Mouse (Mus musculus) hindbrain, embryonic 13.5 days (tissue): ENCODE measurements around the gene Sirt2. TPM values are rescaled to one million over a fixed set of nuclear protein-coding genes. Genes with fewer than 3 reads are reported as not detected.

Experiments used
- ATAC-seq: fragments of 200-750 bp; cut with Nextera tagmentation; 2 replicates; pipeline ENCODE4 v1.8.0; 2017; ENCODE audit warnings: moderate TSS enrichment; ENCODE audit not compliant: low FRiP score
- H3K27ac ChIP-seq: fragments of 300-500 bp; sonication (generic); 2 replicates; pipeline ENCODE4 v1.5.1; 2015; ENCODE audit warnings: inconsistent platforms, mild to moderate bottlenecking, moderate library complexity
- H3K27me3 ChIP-seq: fragments of 300-500 bp; sonication (generic); 2 replicates; pipeline ENCODE4 v1.6.1; 2015; ENCODE audit warnings: mild to moderate bottlenecking, inconsistent platforms
- H3K36me3 ChIP-seq: fragments of 300-500 bp; sonication (generic); 2 replicates; pipeline ENCODE4 v1.6.1; 2015; ENCODE audit warnings: mild to moderate bottlenecking, inconsistent platforms
- H3K4me1 ChIP-seq: fragments of 300-500 bp; sonication (generic); replicated peaks from 2 replicates; pipeline ENCODE4 v1.6.1; 2015; ENCODE audit warnings: inconsistent platforms
- H3K4me2 ChIP-seq: fragments of 300-500 bp; sonication (generic); 2 replicates; pipeline ENCODE4 v1.6.1; 2015; ENCODE audit warnings: inconsistent platforms, mild to moderate bottlenecking, moderate library complexity
- H3K4me3 ChIP-seq: fragments of 300-500 bp; sonication (generic); 2 replicates; pipeline ENCODE4 v1.5.1; 2015; ENCODE audit warnings: mild to moderate bottlenecking, inconsistent platforms
- H3K9ac ChIP-seq: fragments of 300-500 bp; sonication (generic); 2 replicates; pipeline ENCODE4 v1.6.1; 2015; ENCODE audit warnings: mild to moderate bottlenecking, inconsistent platforms
- H3K9me3 ChIP-seq: fragments of 300-500 bp; sonication (generic); 2 replicates; pipeline ENCODE4 v1.6.1; 2016; ENCODE audit warnings: inconsistent platforms
- WGBS: fragments of 180-500 bp; shearing (Covaris S2); methylation state at CpG from one replicate; pipeline ENCODE4 v1.1.7; 2015; 5-methylcytosine and 5-hydroxymethylcytosine counted together
- polyA plus RNA-seq: library from polyadenylated mRNA; unstranded; fragments of >200 nt; fragmentation: Nextera tagmentation; extraction: Ambion mirVana; gene quantifications from 2 replicates; pipeline ENCODE4 v1.2.1, GENCODE M21; 2015

The Sirt2 gene
- polyA plus RNA-seq, 1 experiment from 2014 or later: 105 TPM

DNA sequence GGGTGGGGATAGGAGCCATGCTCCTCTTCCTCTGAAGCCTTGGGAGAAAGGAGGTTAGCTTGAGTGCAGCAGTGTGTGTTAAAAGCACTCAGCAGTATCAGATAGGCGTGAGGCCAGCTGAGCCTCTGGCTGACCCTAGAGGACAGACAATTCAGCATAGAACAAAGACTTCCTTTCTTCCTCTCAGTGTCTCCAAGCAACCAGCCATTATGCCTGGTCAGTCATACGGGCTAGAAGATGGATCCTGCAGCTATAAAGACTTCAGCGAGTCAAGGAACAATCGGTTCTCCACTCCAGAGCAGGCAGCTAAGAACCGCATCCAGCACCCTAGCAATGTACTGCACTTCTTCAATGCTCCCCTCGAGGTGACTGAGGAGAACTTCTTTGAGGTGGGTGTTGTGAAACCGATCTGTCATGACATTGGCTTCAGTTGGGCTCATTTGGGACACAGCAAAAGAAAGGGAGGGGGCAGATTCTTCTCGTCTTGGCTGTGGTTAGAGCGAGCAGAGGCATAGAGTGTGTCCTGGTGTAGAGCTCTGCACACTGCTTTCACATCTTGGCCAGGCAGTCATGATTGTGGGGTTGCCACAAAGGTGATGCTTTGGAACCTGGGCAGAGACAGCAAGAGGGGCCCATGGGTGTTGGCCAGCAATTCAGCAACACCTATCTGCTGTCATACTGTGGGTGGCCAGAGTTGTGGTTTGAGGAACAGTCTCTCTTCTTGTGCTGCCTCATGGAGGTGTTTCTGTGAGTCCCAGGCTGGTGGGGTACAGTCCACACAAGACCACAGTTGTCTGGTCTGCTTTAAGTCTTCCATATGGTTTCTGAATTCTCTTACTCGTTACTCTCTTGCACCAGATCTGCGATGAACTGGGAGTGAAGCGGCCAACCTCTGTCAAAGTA lies 54.1 kb downstream of the Sirt2 start:
- H3K4me1 ChIP-seq: peaks cover 64% of the 10 kb centered on the region
- H3K4me2 ChIP-seq: no peak overlapping the region
- peak overlapping the region; percentile 76 for H3K27ac ChIP-seq
- H3K9me3 ChIP-seq: no peaks in the 10 kb centered on the region
- H3K9ac ChIP-seq: 0 out of 2 replicates have a peak overlapping the region, but pooled peaks have one; percentile 49
- no peak overlapping the region for H3K4me3 ChIP-seq
- H3K36me3 ChIP-seq: peaks cover 73% of the 10 kb centered on the region
- no peaks in the 10 kb centered on the region for H3K27me3 ChIP-seq
- ATAC-seq: no peak
- WGBS: 35% methylated on average over 12 of the region's 12 CpGs

DNA sequence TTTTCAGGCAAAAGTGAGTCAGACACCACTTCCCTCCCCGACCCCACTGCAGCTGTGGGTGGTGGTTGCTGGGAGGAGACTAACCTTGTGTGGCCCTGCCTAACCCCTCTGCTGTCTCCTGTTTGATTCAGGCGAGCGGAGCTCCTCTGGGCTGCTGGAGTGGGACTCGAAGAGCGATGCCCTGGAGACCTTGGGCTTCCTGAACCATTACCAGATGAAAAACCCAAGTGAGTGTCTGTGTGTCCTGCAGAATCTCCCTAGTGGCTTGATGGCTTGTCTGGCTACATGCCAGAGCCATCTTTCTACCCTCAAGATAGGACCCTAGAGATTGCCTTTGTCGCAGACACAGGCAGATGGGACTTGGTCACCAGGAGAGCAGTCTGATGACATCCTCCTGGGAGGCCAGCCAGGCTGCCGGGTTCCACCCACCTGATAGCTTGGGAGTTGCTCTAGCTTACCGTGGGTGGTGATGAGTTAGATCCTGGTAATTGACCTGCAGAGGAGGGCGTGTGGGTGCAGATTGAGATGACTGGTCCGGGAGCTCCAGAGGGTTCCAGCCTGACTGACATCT lies 54.8 kb downstream of the Sirt2 start:
- Histone ChIP-seq H3K36me3 (peaks cover 66% of the 10 kb centered on the region), H3K4me2 (no peak overlapping the region), H3K9ac (no peak overlapping the region), H3K9me3 (no peaks in the 10 kb centered on the region), H3K27ac (peak overlapping the region; percentile 76), H3K27me3 (no peaks in the 10 kb centered on the region), H3K4me3 (no peak overlapping the region), H3K4me1 (peaks cover 64% of the 10 kb centered on the region)
- no peak for ATAC-seq
- WGBS: 45% methylated on average over 10 of the region's 10 CpGs

DNA sequence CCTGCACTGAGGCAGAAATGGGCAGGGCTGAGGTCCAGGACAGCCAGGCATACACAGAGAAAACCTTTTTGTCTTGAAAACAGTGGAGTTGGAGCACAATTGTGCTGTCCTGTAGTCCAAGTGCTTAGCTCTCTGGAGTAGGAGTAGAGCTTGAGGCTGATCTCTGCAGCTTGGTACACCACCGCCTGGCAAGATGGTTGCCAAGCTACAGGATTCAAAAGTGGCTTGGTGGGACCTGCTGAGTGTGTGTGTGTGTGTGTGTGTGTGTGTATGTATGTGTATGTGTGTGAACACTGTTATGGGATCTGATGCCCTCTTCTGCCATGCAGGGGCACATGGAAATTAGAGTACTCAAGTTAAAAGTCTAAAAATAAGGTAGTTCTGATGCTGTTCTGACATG lies 56.0 kb downstream of the Sirt2 start:
- Histone ChIP-seq H3K9ac (no peak overlapping the region), H3K27ac (0 out of 2 replicates have a peak overlapping the region, but pooled peaks have one; percentile 3), H3K9me3 (no peaks in the 10 kb centered on the region), H3K27me3 (no peaks in the 10 kb centered on the region), H3K36me3 (peaks cover 54% of the 10 kb centered on the region), H3K4me2 (no peak overlapping the region), H3K4me1 (peaks cover 52% of the 10 kb centered on the region), H3K4me3 (no peak overlapping the region)
- WGBS: 56% methylated on average over 1 of the region's 1 CpGs
- no peak for ATAC-seq

DNA sequence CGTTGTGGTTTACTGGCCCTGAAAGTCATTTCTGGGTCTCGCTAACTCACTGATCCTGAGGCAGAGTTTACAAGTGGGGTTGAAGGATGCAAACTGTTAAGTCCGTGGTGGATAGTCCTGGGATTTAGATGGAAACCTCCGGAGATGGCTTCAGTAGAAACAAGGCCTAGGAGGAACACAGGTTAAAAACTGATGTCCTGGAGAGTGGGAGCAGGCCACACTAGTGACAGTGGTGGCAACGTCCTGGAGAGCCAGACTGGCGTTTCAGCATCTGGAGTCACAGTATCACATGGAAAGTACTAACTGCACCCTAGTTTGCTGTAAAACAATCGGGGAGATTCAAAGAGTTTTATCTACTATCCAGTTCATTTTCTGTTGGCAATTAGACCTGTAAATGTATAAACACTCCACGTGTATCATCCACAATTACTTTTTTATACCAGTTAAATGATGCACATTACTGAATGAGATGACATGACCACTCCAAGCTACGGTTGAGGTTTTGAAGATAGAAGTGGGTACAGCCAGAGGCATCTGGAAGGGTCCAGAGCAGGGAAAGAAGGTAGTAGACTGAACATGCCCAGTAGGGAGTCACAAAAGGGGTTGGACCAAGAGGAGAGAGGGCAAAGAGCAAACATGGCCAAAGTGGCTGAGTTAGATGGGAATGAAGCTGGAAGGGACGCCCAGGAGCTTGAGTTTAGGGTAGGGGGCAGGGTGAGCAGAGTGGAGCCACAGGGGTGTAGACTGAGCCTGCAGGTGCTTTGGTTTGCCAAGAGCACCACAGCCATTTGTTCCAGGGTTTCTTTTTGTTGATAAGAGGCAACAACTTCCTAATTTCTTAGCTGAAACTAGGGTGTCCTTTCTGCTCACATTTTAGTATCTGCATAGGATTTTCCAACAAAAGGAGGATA lies 56.7 kb downstream of the Sirt2 start:
- 66% methylated on average over 10 of the region's 10 CpGs for WGBS
- H3K27ac ChIP-seq: peak overlapping the region; percentile 9; the same call in 1 of the 2 replicates
- H3K4me2 ChIP-seq: no peak overlapping the region
- H3K9me3 ChIP-seq: no peaks in the 10 kb centered on the region
- no peak for ATAC-seq
- peaks cover 47% of the 10 kb centered on the region for H3K36me3 ChIP-seq
- no peaks in the 10 kb centered on the region for H3K27me3 ChIP-seq
- H3K4me3 ChIP-seq: no peak overlapping the region
- H3K4me1 ChIP-seq: peaks cover 45% of the 10 kb centered on the region
- H3K9ac ChIP-seq: no peak overlapping the region

DNA sequence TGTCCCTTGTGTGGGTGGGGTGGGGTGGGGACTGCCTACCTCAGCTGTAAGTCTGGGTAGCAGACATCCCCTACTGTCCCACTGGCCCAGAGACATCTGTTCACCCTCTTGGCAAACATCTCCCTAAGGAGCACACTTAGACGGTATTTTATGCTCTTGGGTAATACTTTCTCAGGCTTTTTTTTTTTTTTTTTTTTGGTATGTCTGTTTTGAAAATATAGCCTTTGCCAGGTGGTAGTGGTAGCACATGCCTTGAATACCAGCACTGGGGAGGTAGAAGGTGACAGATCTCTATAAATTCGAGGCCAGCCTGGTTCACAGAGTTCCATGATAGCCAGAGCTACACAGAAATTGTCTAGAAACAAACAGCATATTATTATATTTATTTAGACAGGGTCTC lies 57.4 kb downstream of the Sirt2 start:
- ATAC-seq: no peak
- WGBS: 43% methylated on average over 2 of the region's 2 CpGs
- Histone ChIP-seq H3K36me3 (peaks cover 40% of the 10 kb centered on the region), H3K27me3 (no peaks in the 10 kb centered on the region), H3K27ac (peak overlapping the region; percentile 84; the same call in 1 of the 2 replicates), H3K4me2 (no peak overlapping the region), H3K9ac (no peak overlapping the region), H3K4me1 (peaks cover 41% of the 10 kb centered on the region), H3K4me3 (no peak overlapping the region), H3K9me3 (no peaks in the 10 kb centered on the region)

DNA sequence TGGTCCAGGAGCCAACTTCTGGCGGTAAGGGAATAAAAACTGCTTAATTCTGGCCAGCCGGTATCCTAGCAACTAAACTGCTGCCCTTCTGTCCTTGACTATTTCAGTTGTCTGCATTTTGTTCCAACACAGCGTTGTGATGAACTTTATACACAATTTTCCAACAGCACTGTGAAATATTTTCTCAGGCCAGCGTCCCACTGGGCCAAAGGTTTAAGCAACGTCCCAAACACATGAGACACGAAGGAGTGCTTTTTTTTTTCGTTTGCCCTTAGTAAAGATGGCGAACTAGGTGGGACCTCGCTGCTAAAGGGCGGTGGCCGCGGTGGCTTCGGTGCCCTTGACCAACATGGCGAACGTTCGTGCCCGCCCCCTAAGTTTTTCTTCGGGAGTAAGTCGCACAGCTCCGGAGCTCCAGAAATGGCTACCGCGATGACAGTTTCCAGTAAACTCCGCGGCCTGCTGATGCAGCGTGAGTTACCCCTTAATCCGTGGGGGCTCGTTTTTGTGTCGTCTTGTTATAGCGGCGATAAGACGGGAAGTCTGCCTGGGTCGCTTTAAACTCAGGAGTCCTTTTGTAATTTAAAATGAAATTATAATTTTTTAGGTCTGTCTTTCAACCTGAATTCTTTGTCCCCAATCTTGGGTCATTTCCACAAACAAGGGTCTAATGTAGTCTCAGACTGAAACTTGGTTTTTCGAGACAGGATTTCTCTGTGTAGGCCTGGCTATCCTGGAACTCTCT lies 58.6 kb downstream of the Sirt2 start, which contains the start of gene Ech1:
Ech1 (plus strand) TSS at position 277 of the 745 bp plus-strand sequence.
- no peaks in the 10 kb centered on the region for H3K9me3 ChIP-seq
- H3K36me3 ChIP-seq: peaks cover 35% of the 10 kb centered on the region
- peaks cover 31% of the 10 kb centered on the region for H3K4me1 ChIP-seq
- peak within 1 kb of the TSS; percentile 58 for H3K4me2 ChIP-seq
- peak within 1 kb of the TSS; percentile 67 for H3K9ac ChIP-seq
- H3K27ac ChIP-seq: peak within 1 kb of the TSS; percentile 84
- ATAC-seq: peak; percentile 71
- H3K27me3 ChIP-seq: no peaks in the 10 kb centered on the region
- WGBS: 3% methylated on average over 33 of the region's 33 CpGs
- peak within 1 kb of the TSS; percentile 47 for H3K4me3 ChIP-seq

DNA sequence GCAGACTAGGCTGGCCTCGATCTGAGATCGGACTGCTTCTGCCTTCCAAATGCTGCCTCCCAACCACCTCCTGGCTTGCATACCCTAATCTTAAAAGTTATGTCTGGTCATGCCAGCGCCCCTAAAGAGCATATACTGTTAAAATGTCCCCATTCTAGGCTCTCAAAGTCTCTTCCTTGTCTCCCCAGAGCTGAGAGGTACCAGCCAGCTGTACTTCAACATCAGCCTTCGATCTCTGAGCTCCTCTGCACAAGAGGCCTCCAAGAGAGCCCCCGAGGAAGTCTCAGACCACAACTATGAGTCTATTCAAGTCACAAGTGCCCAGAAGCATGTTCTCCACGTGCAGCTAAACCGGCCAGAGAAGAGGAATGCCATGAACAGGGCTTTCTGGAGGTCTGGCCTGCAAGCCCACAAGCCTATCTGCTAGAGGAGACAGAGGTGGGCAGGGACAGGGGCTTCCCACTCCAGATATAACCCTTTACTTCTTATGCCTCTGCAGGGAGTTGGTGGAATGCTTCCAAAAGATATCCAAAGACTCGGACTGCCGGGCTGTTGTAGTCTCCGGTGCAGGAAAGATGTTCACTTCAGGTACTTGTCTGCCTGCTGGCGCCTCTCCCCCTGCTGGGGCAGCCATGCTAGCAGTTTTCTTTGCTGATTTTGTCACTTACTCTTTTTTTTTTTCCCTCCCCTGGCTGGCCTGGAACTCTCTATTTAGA lies 59.3 kb downstream of the Sirt2 start:
- Histone ChIP-seq H3K9me3 (no peaks in the 10 kb centered on the region), H3K27me3 (no peaks in the 10 kb centered on the region), H3K4me2 (peak overlapping the region; percentile 58), H3K4me1 (peaks cover 24% of the 10 kb centered on the region), H3K36me3 (peaks cover 35% of the 10 kb centered on the region), H3K9ac (peak overlapping the region; percentile 67), H3K27ac (peak overlapping the region; percentile 84), H3K4me3 (peak overlapping the region; percentile 47)
- 58% methylated on average over 11 of the region's 11 CpGs for WGBS
- no peak for ATAC-seq

DNA sequence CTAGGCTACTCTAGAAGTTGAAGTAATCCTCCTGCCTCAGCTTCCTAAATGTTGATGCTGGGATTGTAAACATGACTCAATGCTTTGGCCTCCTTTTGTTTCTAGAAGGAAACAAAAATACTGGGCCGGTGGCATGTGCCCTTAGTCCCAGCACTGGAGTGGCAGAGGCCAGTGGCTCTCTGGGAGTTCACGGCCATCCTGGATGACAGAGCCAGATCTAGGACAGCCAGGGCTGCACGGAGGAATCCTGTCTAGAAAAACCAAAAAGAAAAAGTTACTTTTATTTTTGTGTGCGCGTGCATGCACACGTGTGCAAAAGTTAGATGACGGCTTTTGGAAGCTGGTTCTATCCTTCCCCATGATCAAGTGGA lies 59.9 kb downstream of the Sirt2 start:
- H3K27me3 ChIP-seq: no peaks in the 10 kb centered on the region
- ATAC-seq: no peak
- no peak overlapping the region for H3K4me3 ChIP-seq
- peak overlapping the region; percentile 67; the same call in 1 of the 2 replicates for H3K9ac ChIP-seq
- WGBS: 93% methylated on average over 7 of the region's 7 CpGs
- H3K4me1 ChIP-seq: peaks cover 18% of the 10 kb centered on the region
- H3K27ac ChIP-seq: no peak overlapping the region; the same call in 1 of the 2 replicates
- H3K9me3 ChIP-seq: no peaks in the 10 kb centered on the region
- H3K4me2 ChIP-seq: 0 out of 2 replicates have a peak overlapping the region, but pooled peaks have one; percentile 58
- H3K36me3 ChIP-seq: peaks cover 35% of the 10 kb centered on the region

DNA sequence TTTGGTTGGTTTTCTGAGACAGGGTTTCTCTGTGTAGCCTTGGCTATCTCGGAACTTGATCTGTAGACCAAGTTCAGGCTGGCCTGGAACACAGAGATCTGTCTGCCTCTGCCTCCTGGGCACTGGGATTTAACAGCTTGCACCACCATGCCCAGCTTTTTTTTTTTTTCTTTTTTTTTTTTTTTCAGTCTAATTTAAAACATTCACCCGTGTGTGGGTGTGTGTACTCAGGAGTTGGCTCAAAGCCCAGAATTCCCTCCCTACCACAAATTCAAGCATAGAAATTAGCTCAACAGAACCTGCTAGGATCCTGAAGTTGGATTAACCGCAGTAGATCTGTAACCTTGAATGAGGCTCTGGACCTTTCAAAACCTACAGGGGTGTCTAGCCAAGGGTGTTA lies 60.8 kb downstream of the Sirt2 start:
- H3K9ac ChIP-seq: no peak overlapping the region
- H3K36me3 ChIP-seq: peaks cover 33% of the 10 kb centered on the region
- no peaks in the 10 kb centered on the region for H3K9me3 ChIP-seq
- 59% methylated on average over 3 of the region's 3 CpGs for WGBS
- no peak overlapping the region for H3K27ac ChIP-seq
- no peak for ATAC-seq
- peaks cover 15% of the 10 kb centered on the region for H3K4me1 ChIP-seq
- H3K4me2 ChIP-seq: no peak overlapping the region
- H3K4me3 ChIP-seq: no peak overlapping the region
- no peaks in the 10 kb centered on the region for H3K27me3 ChIP-seq

DNA sequence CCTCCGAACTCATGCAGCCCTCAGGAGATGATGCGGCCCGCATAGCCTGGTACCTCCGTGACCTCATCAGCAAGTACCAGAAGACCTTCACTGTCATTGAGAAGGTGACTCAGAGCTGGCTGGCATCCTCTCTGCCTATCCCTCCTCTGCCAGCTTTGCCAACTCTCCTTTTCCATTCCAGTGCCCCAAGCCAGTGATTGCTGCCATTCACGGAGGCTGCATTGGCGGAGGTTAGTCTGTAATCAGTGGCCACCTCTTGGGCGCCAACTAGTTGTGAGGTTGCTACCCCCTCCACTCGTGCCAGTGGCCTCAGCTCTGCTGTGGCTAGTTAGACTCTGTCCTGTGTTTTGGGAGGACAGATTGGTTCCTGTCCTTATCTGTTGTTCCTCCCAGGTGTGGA lies 63.3 kb downstream of the Sirt2 start:
- no peak overlapping the region for H3K4me2 ChIP-seq
- H3K9ac ChIP-seq: no peak overlapping the region
- H3K27ac ChIP-seq: no peak overlapping the region
- peaks cover 25% of the 10 kb centered on the region for H3K36me3 ChIP-seq
- H3K27me3 ChIP-seq: no peaks in the 10 kb centered on the region
- 97% methylated on average over 8 of the region's 8 CpGs for WGBS
- H3K4me1 ChIP-seq: peaks cover 11% of the 10 kb centered on the region
- H3K4me3 ChIP-seq: no peak overlapping the region
- H3K9me3 ChIP-seq: no peaks in the 10 kb centered on the region
- ATAC-seq: no peak

DNA sequence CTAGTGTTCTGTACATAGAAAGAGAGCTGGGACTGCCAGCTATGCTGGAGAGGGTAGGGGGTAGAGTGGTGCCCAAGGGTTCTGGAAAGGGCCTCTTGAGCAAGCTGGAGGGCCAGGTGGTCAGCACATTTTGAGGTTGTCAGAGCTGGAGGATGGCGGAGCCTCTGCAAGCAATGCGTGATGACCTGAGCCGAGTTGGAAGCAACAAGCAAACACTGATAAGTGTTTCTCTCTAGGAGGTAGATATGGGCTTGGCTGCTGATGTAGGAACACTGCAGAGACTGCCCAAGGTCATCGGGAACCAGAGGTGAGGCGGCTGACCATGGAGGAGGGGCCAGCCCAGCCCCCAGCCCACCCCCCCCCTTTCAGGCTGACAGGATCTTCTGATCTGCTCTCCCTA lies 64.4 kb downstream of the Sirt2 start:
- no peak overlapping the region for H3K4me2 ChIP-seq
- H3K9ac ChIP-seq: no peak overlapping the region
- no peaks in the 10 kb centered on the region for H3K27me3 ChIP-seq
- H3K4me1 ChIP-seq: peaks cover 4% of the 10 kb centered on the region
- H3K9me3 ChIP-seq: no peaks in the 10 kb centered on the region
- H3K36me3 ChIP-seq: peaks cover 25% of the 10 kb centered on the region
- no peak overlapping the region for H3K4me3 ChIP-seq
- no peak overlapping the region for H3K27ac ChIP-seq
- no peak for ATAC-seq
- WGBS: 96% methylated on average over 5 of the region's 5 CpGs
